Mouse (Mus musculus): ENCODE data around the gene Otulin. TPM values are rescaled to one million over a fixed set of nuclear protein-coding genes. Genes with fewer than 3 reads are reported as not detected.
A peak's percentile ranks its signal among the peaks of the same experiment; 100 is the strongest.

Otulin gene
- total RNA-seq, 2 experiments from 2014 or later, result 14.9 to 17.4 TPM

GRCm38 (mm10) chr15:27536186-27536585, 94.3 kb downstream of the Otulin start:
- intact Hi-C loops (cut with DNase I; ENCODE audit: low total_unique reads), result no loop called here
- DNase-seq, result no peak

GRCm38 (mm10) chr15:27535681-27536080, 94.8 kb downstream of the Otulin start:
- no peak for DNase-seq
- intact Hi-C loops (cut with DNase I; ENCODE audit: low total_unique reads), result no loop called here

- DNase-seq, result no peak
- intact Hi-C loops (cut with DNase I; ENCODE audit: low total_unique reads), result no loop called here
Observed at GRCm38 (mm10) chr15:27533036-27533435, 97.5 kb downstream of the Otulin start.

GRCm38 (mm10) chr15:27530023-27530422, 100.5 kb downstream of the Otulin start:
- intact Hi-C loops (cut with DNase I; ENCODE audit: low total_unique reads), result no loop called here
- no peak for DNase-seq

GRCm38 (mm10) chr15:27528896-27529295, 101.6 kb downstream of the Otulin start:
- no peak for DNase-seq

GRCm38 (mm10) chr15:27525233-27526005, 105.1 kb downstream of the Otulin start:
- intact Hi-C loops (cut with DNase I; ENCODE audit: low total_unique reads), result no loop called here
- DNase-seq, result peak; percentile 48

More at GRCm38 (mm10) chr15:27528896-27529295, 101.6 kb downstream of the Otulin start:
- intact Hi-C loops (cut with DNase I; ENCODE audit: low total_unique reads), result no loop called here

- DNase-seq, result no peak
- intact Hi-C loops (cut with DNase I; ENCODE audit: low total_unique reads), result no loop called here
Observed at GRCm38 (mm10) chr15:27519857-27520256, 110.6 kb downstream of the Otulin start.

GRCm38 (mm10) chr15:27518026-27518425, 112.5 kb downstream of the Otulin start:
- intact Hi-C loops (cut with DNase I; ENCODE audit: low total_unique reads), result no loop called here
- no peak for DNase-seq

- intact Hi-C loops (cut with DNase I; ENCODE audit: low total_unique reads), result no loop called here
Observed at GRCm38 (mm10) chr15:27516927-27517326, 113.6 kb downstream of the Otulin start.

GRCm38 (mm10) chr15:27508982-27509381, 121.5 kb downstream of the Otulin start:
- intact Hi-C loops (cut with DNase I; ENCODE audit: low total_unique reads), result no loop called here
- DNase-seq, result peak; percentile 22

More at GRCm38 (mm10) chr15:27516927-27517326, 113.6 kb downstream of the Otulin start:
- no peak for DNase-seq

- DNase-seq, result no peak
- intact Hi-C loops (cut with DNase I; ENCODE audit: low total_unique reads), result no loop called here
Observed at GRCm38 (mm10) chr15:27508169-27508568, 122.3 kb downstream of the Otulin start.

- intact Hi-C loops (cut with DNase I; ENCODE audit: low total_unique reads), result no loop called here
- DNase-seq, result no peak
Observed at GRCm38 (mm10) chr15:27506893-27507596, 123.4 kb downstream of the Otulin start.

- DNase-seq, result no peak
- intact Hi-C loops (cut with DNase I; ENCODE audit: low total_unique reads), result no loop called here
Observed at GRCm38 (mm10) chr15:27506127-27506886, 124.2 kb downstream of the Otulin start.

GRCm38 (mm10) chr15:27503801-27504730, 126.4 kb downstream of the Otulin start:
- no peak for DNase-seq
- intact Hi-C loops (cut with DNase I; ENCODE audit: low total_unique reads), result no loop called here

- intact Hi-C loops (cut with DNase I; ENCODE audit: low total_unique reads), result no loop called here
- no peak for DNase-seq
Observed at GRCm38 (mm10) chr15:27503221-27503620, 127.3 kb downstream of the Otulin start.

- intact Hi-C loops (cut with DNase I; ENCODE audit: low total_unique reads), result no loop called here
- no peak for DNase-seq
Observed at GRCm38 (mm10) chr15:27502338-27502737, 128.2 kb downstream of the Otulin start.

GRCm38 (mm10) chr15:27500390-27500789, 130.1 kb downstream of the Otulin start:
- intact Hi-C loops (cut with DNase I; ENCODE audit: low total_unique reads), result no loop called here

GRCm38 (mm10) chr15:27498078-27498477, 132.4 kb downstream of the Otulin start:
- intact Hi-C loops (cut with DNase I; ENCODE audit: low total_unique reads), result no loop called here
- no peak for DNase-seq

More at GRCm38 (mm10) chr15:27500390-27500789, 130.1 kb downstream of the Otulin start:
- no peak for DNase-seq

All from gastrocnemius, postnatal 14 days (tissue).